Mouse (Mus musculus): Measurements from ENCODE around the gene Lrmp.

DNA sequence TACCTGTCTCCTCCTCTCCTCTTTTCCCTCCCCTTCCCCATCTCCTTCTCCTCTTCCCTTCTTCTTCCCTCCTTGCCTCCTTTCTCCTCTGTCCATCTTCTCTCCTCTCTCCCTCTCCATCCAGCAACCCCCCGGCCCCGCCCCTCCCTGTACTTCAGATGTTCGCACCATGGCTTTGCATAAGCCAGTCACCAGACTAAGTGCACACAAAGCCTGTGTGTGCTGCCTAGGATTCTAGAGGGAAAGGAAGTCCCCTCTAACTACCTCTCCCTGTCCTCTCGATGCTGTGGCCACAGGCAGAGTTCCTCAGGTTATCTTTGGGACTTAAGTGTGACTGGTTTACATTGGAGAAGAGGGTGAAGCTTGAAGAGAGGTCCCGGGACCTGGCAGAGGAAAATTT is 45.1 kb downstream of the Lrmp start:
- TF ChIP-seq CTCF (IDR thresholded peaks at IDR 0.05; ENCODE audit: low read depth, low read length) (no peak), EP300 (IDR thresholded peaks at IDR 0.05; ENCODE audit: insufficient read depth, low read depth, low read length) (no peak)

Measured in ES-Bruce4 (cell line).